Mouse (Mus musculus): Measurements from ENCODE around the gene Hoxb5.

- no peak for TF ChIP-seq GATA1 (IDR thresholded peaks at IDR 0.05; ENCODE audit: low read length)
- no peak for TF ChIP-seq TAL1 (IDR thresholded peaks at IDR 0.05; ENCODE audit: low read length)
Measured at GRCm38 (mm10) chr11:96353522-96353841, 50.3 kb downstream of the Hoxb5 start.

All from erythroblast, embryonic 14.5 days (primary cell).